Mouse (Mus musculus) adrenal gland, adult 18-20 months (tissue): ENCODE results near the gene Ttll1. TPM values are rescaled to one million over a fixed set of nuclear protein-coding genes. Genes with fewer than 3 reads are reported as not detected.

Source experiments
- DNase-seq, 2 experiments: peaks; one replicate each; pipeline ENCODE4 v3.0.0; 2021 to 2022; ENCODE audit warnings: low spot score in 2 of 2
- total RNA-seq, 2 experiments: library from RNA; stranded (reverse); gene quantifications; 1 replicate in 1 of 2; 2 replicates in 1 of 2; pipeline ENCODE4 v1.2.3; 2021

The Ttll1 gene
- total RNA-seq, 2 experiments from 2014 or later: 6.9 to 8.8 TPM

- no peak for DNase-seq
Measured at GRCm38 (mm10) chr15:83460891-83461290, 49.8 kb downstream of the Ttll1 start.

- DNase-seq: no peak
Measured at GRCm38 (mm10) chr15:83457541-83457940, 53.2 kb downstream of the Ttll1 start.

GRCm38 (mm10) chr15:83455637-83456036 lies 55.1 kb downstream of the Ttll1 start:
- DNase-seq: no peak

GRCm38 (mm10) chr15:83455034-83455433 lies 55.7 kb downstream of the Ttll1 start:
- no peak for DNase-seq

GRCm38 (mm10) chr15:83454419-83454818 lies 56.3 kb downstream of the Ttll1 start:
- DNase-seq: no peak

GRCm38 (mm10) chr15:83453879-83454278 lies 56.8 kb downstream of the Ttll1 start:
- no peak for DNase-seq

- no peak for DNase-seq
Measured at GRCm38 (mm10) chr15:83452219-83452760, 58.4 kb downstream of the Ttll1 start.

- no peak for DNase-seq
Measured at GRCm38 (mm10) chr15:83451621-83452210, 59.0 kb downstream of the Ttll1 start.

GRCm38 (mm10) chr15:83450007-83450406 lies 60.7 kb downstream of the Ttll1 start:
- no peak for DNase-seq

GRCm38 (mm10) chr15:83448646-83449045 lies 62.0 kb downstream of the Ttll1 start:
- DNase-seq: no peak

GRCm38 (mm10) chr15:83447791-83448544 lies 62.7 kb downstream of the Ttll1 start:
- no peak for DNase-seq

- DNase-seq: no peak
Measured at GRCm38 (mm10) chr15:83445908-83446307, 64.8 kb downstream of the Ttll1 start.

- DNase-seq: no peak
Measured at GRCm38 (mm10) chr15:83445383-83445782, 65.3 kb downstream of the Ttll1 start.

GRCm38 (mm10) chr15:83444425-83444824 lies 66.3 kb downstream of the Ttll1 start:
- no peak for DNase-seq

GRCm38 (mm10) chr15:83442495-83443037 lies 68.1 kb downstream of the Ttll1 start:
- DNase-seq: no peak

GRCm38 (mm10) chr15:83440726-83441125 lies 70.0 kb downstream of the Ttll1 start:
- DNase-seq: no peak

GRCm38 (mm10) chr15:83436541-83436940 lies 74.2 kb downstream of the Ttll1 start:
- no peak for DNase-seq

GRCm38 (mm10) chr15:83435324-83436090 lies 75.2 kb downstream of the Ttll1 start:
- no peak for DNase-seq

- no peak for DNase-seq
Measured at GRCm38 (mm10) chr15:83434692-83435091, 76.0 kb downstream of the Ttll1 start.
